Mouse (Mus musculus): Measurements from ENCODE around the gene Trpm2. TPM values are rescaled to one million over a fixed set of nuclear protein-coding genes. Genes with fewer than 3 reads are reported as not detected.

Gene Trpm2
- polyA plus RNA-seq, 1 experiment from 2014 or later, result 0.97 TPM

DNA sequence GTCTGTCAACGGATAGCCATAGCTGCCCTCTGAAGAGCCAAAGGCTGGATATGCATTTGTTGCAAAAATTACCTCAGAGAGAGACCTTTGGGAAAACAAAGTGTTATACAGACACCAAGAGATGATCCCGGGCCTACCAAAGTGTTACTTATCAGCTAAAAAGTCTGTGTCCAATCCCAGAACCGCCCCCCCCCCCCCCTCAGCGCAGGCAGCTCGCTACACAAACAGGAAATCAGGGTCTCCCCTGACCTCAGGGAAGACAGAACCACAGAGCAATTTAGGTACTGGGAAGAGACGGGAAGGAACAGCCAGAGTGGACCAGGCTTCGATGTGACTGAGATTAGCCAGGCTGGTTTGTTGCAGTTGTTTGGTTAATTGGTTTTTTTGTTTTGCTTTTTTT, 36.8 kb upstream of the Trpm2 start:
- Histone ChIP-seq H3K27ac (peak overlapping the region; percentile 29), H3K4me3 (replicated peaks) (0 out of 2 replicates have a peak overlapping the region, but pooled peaks have one; percentile 72), H3K9ac (peak overlapping the region; percentile 86; the same call in 1 of the 2 replicates), H3K27me3 (no peaks in the 10 kb centered on the region), H3K9me3 (replicated peaks) (no peaks in the 10 kb centered on the region), H3K4me2 (peak overlapping the region; percentile 86), H3K4me1 (peaks cover 43% of the 10 kb centered on the region), H3K36me3 (peaks cover 27% of the 10 kb centered on the region)
- ATAC-seq (replicated peaks; ENCODE audit: low FRiP score), result no peak
- WGBS, result 13% methylated on average over 7 of the region's 7 CpGs

DNA sequence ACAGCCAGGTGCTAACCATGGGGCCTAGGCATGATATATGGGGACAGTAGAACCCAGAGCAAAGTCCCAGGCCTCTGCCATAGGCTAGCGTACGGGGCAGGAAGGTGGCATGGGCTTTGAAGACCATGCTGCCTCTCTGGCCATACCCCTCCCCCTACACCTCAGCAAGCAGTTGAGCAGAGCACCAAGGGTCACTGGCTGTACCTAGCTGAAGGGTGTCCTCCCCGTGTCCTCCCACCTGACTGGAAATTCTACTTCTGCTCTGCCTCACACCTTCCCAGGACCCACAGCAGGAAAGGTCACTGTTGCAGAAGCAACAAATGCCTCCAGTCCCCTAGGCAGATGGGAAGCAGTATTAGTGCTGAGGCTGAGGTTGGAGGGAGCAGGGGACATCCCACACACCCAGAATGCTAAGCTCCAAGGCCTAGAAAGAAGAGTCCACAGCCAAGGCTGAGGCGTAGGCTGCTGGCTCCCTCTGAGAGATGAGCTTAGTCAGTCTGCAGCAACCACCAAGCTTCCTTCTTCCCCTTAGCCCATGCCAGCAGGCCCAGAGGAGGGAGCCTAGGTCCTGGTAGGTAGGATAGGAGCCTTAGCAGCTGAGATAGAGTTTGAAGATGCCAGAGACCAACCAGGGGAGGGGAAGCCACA, 35.6 kb upstream of the Trpm2 start:
- no peak for ATAC-seq (replicated peaks; ENCODE audit: low FRiP score)
- 69% methylated on average over 4 of the region's 4 CpGs for WGBS
- Histone ChIP-seq H3K27ac (no peak overlapping the region), H3K36me3 (peaks cover 39% of the 10 kb centered on the region), H3K4me2 (no peak overlapping the region), H3K4me3 (replicated peaks) (no peak overlapping the region), H3K27me3 (no peaks in the 10 kb centered on the region), H3K9ac (no peak overlapping the region), H3K4me1 (peaks cover 43% of the 10 kb centered on the region), H3K9me3 (replicated peaks) (no peaks in the 10 kb centered on the region)

DNA sequence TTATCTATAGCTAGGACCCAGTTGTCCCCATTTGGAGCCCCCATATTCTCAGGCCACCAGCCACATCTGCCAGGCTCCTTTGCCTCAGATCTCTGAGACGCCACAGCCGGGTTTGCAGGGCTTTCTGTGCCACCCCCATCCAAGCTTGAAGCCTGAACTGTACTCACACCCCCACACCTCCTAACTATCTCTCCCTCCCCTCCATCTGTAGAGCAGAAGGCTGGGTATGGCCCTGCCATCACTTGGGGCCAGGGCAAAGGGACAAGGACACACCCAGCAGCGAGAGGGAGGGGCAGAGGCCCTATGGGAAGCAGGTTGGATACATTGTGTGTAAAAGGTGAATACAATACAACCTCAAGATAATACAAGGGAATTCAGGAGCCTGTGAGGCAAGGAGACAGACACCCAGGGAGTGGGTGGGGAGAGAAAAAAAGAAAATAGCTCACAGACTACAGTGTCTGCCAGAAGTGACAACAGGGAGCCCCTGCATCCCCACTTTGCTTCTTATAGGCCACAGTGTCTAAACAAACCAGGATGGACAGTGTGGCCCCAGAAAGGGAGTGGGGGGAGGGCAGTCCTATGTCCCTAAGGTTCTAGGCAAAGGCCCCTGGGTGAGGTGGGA, 34.2 kb upstream of the Trpm2 start:
- H3K36me3 ChIP-seq, result peaks cover 53% of the 10 kb centered on the region
- no peak overlapping the region for H3K4me3 ChIP-seq (replicated peaks)
- no peak overlapping the region for H3K9ac ChIP-seq
- no peak for ATAC-seq (replicated peaks; ENCODE audit: low FRiP score)
- H3K4me2 ChIP-seq, result no peak overlapping the region
- H3K27ac ChIP-seq, result no peak overlapping the region
- H3K4me1 ChIP-seq, result peaks cover 39% of the 10 kb centered on the region
- WGBS, result 86% methylated on average over 3 of the region's 3 CpGs
- no peaks in the 10 kb centered on the region for H3K27me3 ChIP-seq
- no peaks in the 10 kb centered on the region for H3K9me3 ChIP-seq (replicated peaks)

DNA sequence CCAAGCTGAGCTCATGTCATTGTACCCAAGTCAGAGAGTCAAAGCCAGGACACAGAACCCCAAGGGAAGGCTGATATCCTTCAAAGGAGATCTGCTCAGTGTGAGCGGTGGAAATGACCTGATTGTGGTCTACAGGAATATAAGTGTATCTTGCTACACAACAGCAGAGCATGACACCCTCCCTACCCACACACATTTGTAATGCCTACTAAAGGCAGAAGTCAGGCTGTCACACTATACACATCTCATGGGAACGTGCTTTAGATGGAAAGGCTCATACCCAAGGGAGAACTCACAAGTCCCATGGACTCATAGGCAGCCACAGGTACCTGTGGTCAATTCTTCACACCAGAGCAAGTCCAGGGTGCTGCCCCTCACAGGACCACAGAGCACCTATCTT, 32.0 kb upstream of the Trpm2 start:
- Histone ChIP-seq H3K36me3 (peaks cover 75% of the 10 kb centered on the region), H3K27ac (no peak overlapping the region)

DNA sequence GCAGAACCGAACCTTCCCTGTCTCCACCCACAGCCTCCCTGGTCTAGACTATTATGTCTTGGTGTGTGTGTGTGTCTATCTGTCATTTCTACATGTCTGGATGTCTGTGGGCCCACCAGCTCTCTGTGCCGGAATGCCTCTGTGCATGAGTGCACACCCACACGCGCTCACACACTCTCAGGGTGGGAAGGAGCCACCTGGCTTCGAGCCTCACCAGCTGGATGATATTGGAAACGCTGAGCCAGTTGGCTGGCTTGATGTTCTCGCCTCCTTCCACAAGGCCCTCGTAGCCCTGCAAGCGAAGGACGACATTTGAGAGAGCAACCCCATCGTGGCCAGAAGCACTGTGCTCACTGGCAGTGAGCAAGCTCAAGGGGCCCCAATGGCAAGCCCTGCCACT, 31.4 kb upstream of the Trpm2 start:
- WGBS, result 76% methylated on average over 11 of the region's 11 CpGs
- Histone ChIP-seq H3K9me3 (replicated peaks) (no peaks in the 10 kb centered on the region), H3K36me3 (peaks cover 80% of the 10 kb centered on the region), H3K27me3 (no peaks in the 10 kb centered on the region), H3K9ac (no peak overlapping the region), H3K4me3 (replicated peaks) (no peak overlapping the region), H3K4me2 (no peak overlapping the region), H3K27ac (no peak overlapping the region), H3K4me1 (peaks cover 16% of the 10 kb centered on the region)
- ATAC-seq (replicated peaks; ENCODE audit: low FRiP score), result no peak

More for the DNA sequence above, 32.0 kb upstream of the Trpm2 start:
- H3K4me2 ChIP-seq, result no peak overlapping the region
- no peaks in the 10 kb centered on the region for H3K9me3 ChIP-seq (replicated peaks)
- H3K27me3 ChIP-seq, result no peaks in the 10 kb centered on the region
- no peak overlapping the region for H3K4me3 ChIP-seq (replicated peaks)
- 94% methylated on average over 2 of the region's 2 CpGs for WGBS
- no peak overlapping the region for H3K9ac ChIP-seq
- H3K4me1 ChIP-seq, result peaks cover 22% of the 10 kb centered on the region
- ATAC-seq (replicated peaks; ENCODE audit: low FRiP score), result no peak

DNA sequence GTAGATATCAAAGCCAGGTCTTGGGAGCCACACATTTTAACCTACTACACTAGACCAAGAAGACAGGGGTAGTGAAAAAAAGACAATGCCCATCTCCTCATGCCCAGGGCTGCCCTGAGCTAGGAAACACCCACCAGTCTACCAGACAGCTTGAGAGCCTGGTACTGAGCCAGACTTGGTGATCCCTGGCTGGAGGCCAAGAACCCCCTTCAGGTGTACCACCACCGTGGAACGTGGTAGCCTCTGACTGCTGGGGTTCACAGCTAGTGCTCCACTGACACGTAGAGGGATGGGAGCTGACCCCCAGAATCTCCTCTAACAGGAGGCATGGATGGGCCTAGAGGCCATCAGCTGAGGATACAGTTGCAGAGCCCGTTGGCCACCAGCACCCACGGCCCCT, 29.8 kb upstream of the Trpm2 start:
- Histone ChIP-seq H3K4me1 (0 out of 2 replicates have a peak, but pooled peaks cover under 1% of the 10 kb centered on the region), H3K4me2 (no peak overlapping the region), H3K36me3 (peaks cover 94% of the 10 kb centered on the region), H3K9me3 (replicated peaks) (no peaks in the 10 kb centered on the region), H3K9ac (no peak overlapping the region), H3K27ac (no peak overlapping the region), H3K27me3 (no peaks in the 10 kb centered on the region), H3K4me3 (replicated peaks) (no peak overlapping the region)
- 94% methylated on average over 5 of the region's 5 CpGs for WGBS
- ATAC-seq (replicated peaks; ENCODE audit: low FRiP score), result no peak

DNA sequence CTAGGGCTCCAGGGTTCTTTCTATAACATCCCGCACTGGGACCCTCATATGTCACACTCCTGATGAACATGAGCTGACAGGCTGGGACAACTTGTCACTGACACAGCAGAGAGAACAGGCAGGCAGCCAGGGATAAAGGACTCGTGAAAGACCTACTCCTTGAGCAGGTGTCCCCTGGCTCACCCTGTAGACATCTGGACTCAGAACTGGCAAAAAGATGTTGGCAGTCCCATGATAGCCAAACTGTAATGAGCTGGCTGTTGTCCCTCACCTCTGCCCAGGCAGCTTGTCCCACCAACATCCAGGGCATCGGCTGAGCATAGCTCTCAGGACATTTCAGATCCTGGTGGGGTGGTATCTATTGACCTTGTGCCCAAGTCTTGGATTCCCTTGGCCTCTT, 25.3 kb upstream of the Trpm2 start:
- Histone ChIP-seq H3K27me3 (no peaks in the 10 kb centered on the region), H3K36me3 (peaks cover 97% of the 10 kb centered on the region), H3K4me2 (no peak overlapping the region), H3K9ac (no peak overlapping the region), H3K27ac (no peak overlapping the region), H3K4me1 (no peaks in the 10 kb centered on the region), H3K4me3 (replicated peaks) (no peak overlapping the region), H3K9me3 (replicated peaks) (no peaks in the 10 kb centered on the region)
- 88% methylated on average over 3 of the region's 3 CpGs for WGBS
- no peak for ATAC-seq (replicated peaks; ENCODE audit: low FRiP score)

DNA sequence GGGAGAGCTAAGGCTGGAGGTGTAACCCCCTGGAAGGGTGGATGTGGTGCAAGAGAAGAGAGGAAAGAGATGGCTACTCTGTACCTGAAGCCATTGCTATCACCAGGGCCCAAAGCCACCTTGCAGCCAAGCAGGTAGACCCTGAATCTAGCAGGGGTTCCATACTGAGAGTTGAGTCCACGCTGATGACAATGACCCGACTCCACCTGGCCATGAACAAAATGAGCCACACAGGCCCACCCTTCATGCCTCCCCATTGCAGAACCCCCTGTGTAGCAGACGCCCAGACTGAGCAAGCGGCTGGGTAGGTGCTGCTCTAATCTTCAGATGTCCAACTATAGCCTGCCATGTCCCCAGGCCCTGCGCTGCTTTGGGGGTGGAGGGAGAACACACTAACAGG, 15.4 kb upstream of the Trpm2 start:
- no peak for ATAC-seq (replicated peaks; ENCODE audit: low FRiP score)
- H3K27me3 ChIP-seq, result no peaks in the 10 kb centered on the region
- WGBS, result 77% methylated on average over 5 of the region's 5 CpGs

DNA sequence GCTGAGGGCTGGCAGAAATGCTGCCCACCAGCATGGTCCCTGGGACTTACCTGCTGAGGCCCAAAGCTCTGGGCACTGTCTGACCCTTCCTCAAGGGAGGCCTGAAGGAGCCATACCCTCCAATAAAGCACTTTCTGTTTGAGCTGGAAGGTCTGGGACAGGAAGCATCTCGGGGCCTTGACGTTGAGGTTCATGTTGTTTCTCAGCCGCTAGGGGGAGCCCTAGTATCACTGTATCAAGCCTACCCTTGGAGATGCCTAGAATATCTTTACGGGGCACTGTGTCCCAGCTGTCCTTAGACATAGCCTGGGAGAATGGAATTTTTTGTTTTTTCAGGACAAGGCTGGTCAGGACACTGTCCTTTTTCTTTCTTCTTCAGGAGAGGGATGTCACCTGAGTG, 14.3 kb upstream of the Trpm2 start:
- H3K9me3 ChIP-seq (replicated peaks), result no peaks in the 10 kb centered on the region
- H3K27ac ChIP-seq, result no peak overlapping the region
- no peaks in the 10 kb centered on the region for H3K27me3 ChIP-seq
- no peaks in the 10 kb centered on the region for H3K4me1 ChIP-seq
- peaks cover 57% of the 10 kb centered on the region for H3K36me3 ChIP-seq
- H3K4me3 ChIP-seq (replicated peaks), result no peak overlapping the region
- ATAC-seq (replicated peaks; ENCODE audit: low FRiP score), result peak; percentile 37; the same call in 1 of the 2 replicates
- WGBS, result 0% methylated on average over 4 of the region's 4 CpGs
- no peak overlapping the region for H3K4me2 ChIP-seq
- H3K9ac ChIP-seq, result no peak overlapping the region

More for the DNA sequence above, 15.4 kb upstream of the Trpm2 start:
- Histone ChIP-seq H3K9me3 (replicated peaks) (no peaks in the 10 kb centered on the region), H3K4me3 (replicated peaks) (no peak overlapping the region), H3K4me2 (no peak overlapping the region), H3K9ac (no peak overlapping the region), H3K4me1 (no peaks in the 10 kb centered on the region), H3K36me3 (peaks cover 60% of the 10 kb centered on the region), H3K27ac (no peak overlapping the region)

DNA sequence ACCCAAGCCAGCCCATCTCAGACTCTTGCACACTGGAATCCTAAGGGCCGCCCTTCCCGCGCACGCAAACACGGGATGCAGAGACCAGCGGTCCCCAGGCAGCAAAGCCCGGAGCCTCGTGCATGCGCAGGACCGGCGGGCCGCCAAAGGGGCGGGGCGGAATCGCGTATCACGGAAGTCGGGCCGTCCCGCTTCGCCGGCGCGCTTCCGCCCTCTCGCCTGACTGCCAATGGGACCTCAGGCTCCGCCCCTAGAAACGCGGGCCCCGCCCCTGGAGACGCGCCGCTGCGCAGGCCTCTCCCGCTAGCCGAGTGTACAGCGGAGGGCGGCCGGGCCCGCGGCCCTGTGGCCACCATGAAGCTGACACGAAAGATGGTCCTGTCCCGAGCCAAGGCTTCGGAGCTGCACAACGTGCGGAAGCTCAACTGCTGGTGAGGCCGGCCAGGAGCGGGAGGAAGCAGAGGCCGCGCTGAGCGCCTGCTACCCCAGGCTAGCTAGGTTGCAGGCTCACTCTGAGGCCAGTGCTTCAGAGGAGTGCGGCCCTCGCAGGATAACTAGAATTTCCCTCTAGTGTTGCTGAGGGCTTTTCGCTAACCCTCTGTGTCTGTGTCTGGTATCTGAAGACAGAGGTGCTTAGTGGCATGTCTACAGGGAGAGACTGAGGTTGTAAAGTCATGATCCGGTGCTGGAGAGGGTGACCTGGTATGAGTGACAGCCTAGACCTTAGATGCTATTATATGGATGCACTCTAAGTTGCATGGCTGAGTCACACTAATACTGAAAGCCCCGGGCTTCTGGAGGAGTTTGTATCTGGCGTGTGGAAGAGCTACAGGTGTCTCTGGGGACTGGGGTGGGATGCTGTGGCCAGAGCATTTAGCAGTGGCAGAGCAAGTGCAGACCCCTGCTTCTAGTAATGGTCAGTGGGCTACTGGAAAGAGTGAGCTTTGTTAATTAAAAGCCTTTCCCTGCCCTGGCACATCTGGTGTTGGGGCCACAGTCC, 8.3 kb upstream of the Trpm2 start, which contains the start of gene 1810043G02Rik:
TSS of gene 1810043G02Rik (plus strand) at position 174 of the 1,000 bp plus-strand sequence.
- Histone ChIP-seq H3K36me3 (peaks cover 20% of the 10 kb centered on the region), H3K4me3 (replicated peaks) (peak within 1 kb of the TSS; percentile 80), H3K27ac (peak within 1 kb of the TSS; percentile 72), H3K9ac (peak within 1 kb of the TSS; percentile 85), H3K9me3 (replicated peaks) (no peaks in the 10 kb centered on the region), H3K27me3 (no peaks in the 10 kb centered on the region), H3K4me2 (peak within 1 kb of the TSS; percentile 79), H3K4me1 (peaks cover 11% of the 10 kb centered on the region)
- WGBS, result 1% methylated on average over 57 of the region's 57 CpGs
- peak; percentile 96 for ATAC-seq (replicated peaks; ENCODE audit: low FRiP score)

DNA sequence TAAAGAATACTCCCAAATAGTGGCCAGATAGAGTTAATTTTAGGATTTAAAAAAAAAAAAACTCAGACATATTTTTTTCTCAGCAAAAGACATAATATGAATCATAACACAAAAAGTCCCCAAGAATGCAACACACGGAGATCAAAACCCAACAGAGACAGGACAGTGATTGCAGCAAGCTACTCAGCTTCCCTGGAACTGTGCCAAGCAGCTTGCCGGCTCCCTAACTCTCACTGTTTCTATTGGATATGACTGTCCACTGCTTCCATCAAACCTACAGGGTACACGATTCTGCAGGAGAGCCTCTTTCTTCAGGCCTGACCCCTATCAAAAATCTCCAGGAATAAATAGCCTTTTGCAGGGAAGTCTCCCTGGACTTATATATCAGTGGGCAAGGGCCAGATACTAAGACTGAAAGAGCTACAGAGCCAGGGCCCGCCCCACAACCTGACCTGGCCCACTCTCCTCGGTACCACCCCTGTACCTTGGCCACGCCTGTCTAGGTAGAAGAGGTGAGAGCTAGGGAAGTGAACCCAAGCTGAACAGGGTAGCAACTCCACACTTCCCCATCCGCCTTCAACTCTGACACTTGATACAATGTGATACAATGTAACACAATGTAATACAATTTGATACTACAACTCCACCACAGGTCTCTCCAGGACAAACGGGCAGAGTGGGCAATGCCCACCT, 6.2 kb upstream of the Trpm2 start:
- Histone ChIP-seq H3K36me3 (peaks cover 15% of the 10 kb centered on the region), H3K27ac (no peak overlapping the region), H3K4me3 (replicated peaks) (no peak overlapping the region), H3K4me1 (peaks cover 11% of the 10 kb centered on the region), H3K9me3 (replicated peaks) (no peaks in the 10 kb centered on the region), H3K9ac (no peak overlapping the region), H3K27me3 (no peaks in the 10 kb centered on the region), H3K4me2 (no peak overlapping the region)
- no peak for ATAC-seq (replicated peaks; ENCODE audit: low FRiP score)
- 70% methylated on average over 8 of the region's 8 CpGs for WGBS

Data from kidney, embryonic 15.5 days (tissue).